Mouse (Mus musculus): Measurements from ENCODE around the gene Atg4d. TPM values are rescaled to one million over a fixed set of nuclear protein-coding genes. Genes with fewer than 3 reads are reported as not detected.
A peak's percentile ranks its signal among the peaks of the same experiment; 100 is the strongest.
"Not testable (repeated sequence)": the region's sequence is repeated elsewhere in the genome, so short reads cannot be mapped to it uniquely, and the experiment has no call there.

Gene Atg4d
- polyA plus RNA-seq, 1 experiment, result 53.1 TPM

DNA sequence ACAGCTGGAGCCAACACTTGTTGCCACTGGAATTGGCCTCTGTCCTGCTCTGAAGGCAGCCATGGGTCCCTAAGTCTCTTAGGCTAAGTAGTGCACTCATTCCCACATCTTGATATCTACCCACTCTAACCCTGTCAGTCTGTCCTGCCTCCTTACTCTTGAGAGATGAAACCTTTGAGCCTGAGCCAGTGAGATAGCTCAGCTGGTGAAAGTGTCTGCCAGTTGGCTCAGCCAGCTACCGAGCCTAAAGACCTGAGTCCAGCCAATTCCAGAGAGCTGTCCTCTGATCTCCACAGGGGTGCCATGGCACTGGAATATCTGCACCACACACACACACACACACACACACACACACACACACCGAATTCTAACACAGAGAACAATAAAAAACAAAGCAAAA is 14.6 kb upstream of the Atg4d start:
- H3K36me3 ChIP-seq (replicated peaks; ENCODE audit: low read length), result no peaks in the 10 kb centered on the region
- H3K4me1 ChIP-seq, result peaks cover 24% of the 10 kb centered on the region
- no peak overlapping the region for H3K4me3 ChIP-seq (replicated peaks)
- H3K9me3 ChIP-seq, result no peaks in the 10 kb centered on the region
- H3K27me3 ChIP-seq (replicated peaks), result peaks cover 76% of the 10 kb centered on the region
- TF ChIP-seq FLI1 (IDR thresholded peaks at IDR 0.05; ENCODE audit: low read length), result no peak
- TF ChIP-seq GATA1 (IDR thresholded peaks at IDR 0.05; ENCODE audit: borderline replicate concordance, low read length), result no peak

DNA sequence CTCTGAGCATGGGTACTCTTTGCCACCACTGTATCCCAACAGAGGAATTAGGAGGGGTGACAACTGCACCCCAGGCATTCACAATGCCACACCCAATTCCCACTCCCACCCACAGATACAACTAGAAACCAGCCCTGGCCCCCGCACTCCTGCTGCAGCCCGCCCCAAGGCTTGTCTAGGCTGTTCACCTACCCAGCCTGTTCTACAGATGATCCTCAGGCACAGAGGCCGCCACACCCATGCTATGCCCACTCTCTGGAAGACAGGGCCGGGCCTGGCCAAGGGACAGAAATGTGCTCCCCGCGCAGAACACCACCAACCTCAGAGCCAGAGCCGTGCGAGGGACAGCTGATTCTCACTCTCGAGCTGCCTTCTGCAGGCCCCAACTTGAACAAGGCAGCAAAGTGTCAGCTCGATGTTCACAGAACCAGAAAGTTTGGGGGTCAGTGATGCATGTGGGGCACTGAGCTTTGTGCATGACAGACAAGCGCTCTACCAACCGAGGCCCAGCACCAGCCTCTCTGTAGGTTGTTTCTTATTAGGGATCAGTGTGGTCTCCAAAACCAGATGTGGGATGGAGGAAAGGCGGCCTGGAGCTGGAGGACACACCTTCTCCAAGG is 13.9 kb upstream of the Atg4d start:
- peaks cover 71% of the 10 kb centered on the region for H3K27me3 ChIP-seq (replicated peaks)
- peaks cover 24% of the 10 kb centered on the region for H3K4me1 ChIP-seq
- no peaks in the 10 kb centered on the region for H3K9me3 ChIP-seq
- TF ChIP-seq GATA1 (IDR thresholded peaks at IDR 0.05; ENCODE audit: borderline replicate concordance, low read length), result no peak
- no peak for TF ChIP-seq FLI1 (IDR thresholded peaks at IDR 0.05; ENCODE audit: low read length)
- H3K4me3 ChIP-seq (replicated peaks), result no peak overlapping the region
- no peaks in the 10 kb centered on the region for H3K36me3 ChIP-seq (replicated peaks; ENCODE audit: low read length)

DNA sequence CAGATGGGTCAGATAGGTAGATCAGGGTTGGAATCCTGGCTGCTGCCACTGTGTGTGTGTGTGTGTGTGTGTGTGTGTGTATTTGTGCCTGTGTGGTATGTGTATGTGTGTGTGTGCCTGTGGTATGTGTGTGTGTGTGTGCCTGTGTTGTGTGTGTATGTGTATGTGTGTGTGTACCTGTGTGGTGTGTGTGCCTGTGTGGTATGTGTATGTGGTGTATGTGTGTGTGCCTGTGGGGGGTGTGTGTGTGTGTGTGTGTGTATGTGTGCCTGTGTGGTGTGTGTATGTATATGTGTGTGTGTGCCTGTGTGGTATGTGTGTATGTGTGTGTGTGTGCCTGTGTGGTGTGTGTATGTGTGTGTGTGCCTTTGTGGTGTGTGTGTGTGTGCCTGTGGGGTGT is 10.4 kb upstream of the Atg4d start:
- peaks cover 22% of the 10 kb centered on the region for H3K4me1 ChIP-seq
- peaks cover 45% of the 10 kb centered on the region for H3K27me3 ChIP-seq (replicated peaks)
- H3K36me3 ChIP-seq (replicated peaks; ENCODE audit: low read length), result no peaks in the 10 kb centered on the region
- H3K9me3 ChIP-seq, result no peaks in the 10 kb centered on the region
- TF ChIP-seq FLI1 (IDR thresholded peaks at IDR 0.05; ENCODE audit: low read length) (no peak), GATA1 (IDR thresholded peaks at IDR 0.05; ENCODE audit: borderline replicate concordance, low read length) (no peak)
- no peak overlapping the region for H3K4me3 ChIP-seq (replicated peaks)

DNA sequence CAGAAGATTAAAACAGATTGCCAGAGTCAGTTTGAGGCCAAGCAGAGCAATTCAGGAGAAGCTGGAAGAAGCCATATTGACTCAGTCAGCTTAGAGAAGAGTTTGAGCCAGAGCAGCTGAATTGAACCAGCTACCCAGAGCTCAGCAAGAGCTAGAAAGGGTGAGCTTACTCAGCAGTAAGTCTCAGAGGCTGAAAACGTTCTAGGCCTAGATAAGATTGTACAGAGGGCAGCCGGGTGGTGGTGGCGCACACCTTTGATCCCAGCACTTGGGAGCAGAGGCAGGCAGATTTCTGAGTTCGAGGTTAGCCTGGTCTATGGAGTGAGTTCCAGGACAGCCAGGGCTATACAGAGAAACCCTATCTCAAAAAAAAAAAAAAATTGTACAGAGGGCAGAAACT is 8.7 kb upstream of the Atg4d start:
- H3K9me3 ChIP-seq; H3K4me3 ChIP-seq (replicated peaks); H3K36me3 ChIP-seq (replicated peaks; ENCODE audit: low read length): not testable (repeated sequence)
- Histone ChIP-seq H3K27me3 (replicated peaks) (peaks cover 30% of the 10 kb centered on the region), H3K4me1 (peaks cover 25% of the 10 kb centered on the region)

DNA sequence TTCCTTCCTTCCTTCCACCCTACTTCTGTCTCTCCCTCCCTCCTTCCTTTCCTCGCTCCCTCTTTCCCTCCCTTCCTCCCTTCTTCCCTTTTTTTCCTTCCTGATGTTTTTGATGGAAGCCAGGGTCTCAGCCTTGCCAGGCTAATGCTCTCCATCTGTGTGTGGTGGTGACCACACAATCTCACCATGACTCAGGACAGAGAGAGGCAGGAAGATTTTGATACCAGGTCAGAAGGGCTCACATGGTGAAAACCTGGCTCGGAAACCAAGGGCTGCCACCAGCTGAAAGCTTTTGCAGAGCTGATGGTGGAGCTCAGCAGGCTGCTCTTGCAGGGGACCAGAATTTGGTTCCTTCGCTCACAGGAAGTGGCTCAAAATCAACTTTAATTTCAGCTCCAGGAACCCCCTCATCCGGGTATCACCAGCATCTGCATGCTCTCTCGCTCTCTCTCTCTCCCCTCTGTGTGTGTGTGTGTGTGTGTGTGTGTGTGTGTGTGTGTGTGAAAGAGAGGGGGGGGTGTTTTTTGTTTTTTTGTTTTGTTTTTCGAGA is 4.5 kb upstream of the Atg4d start:
- peaks cover 43% of the 10 kb centered on the region for H3K4me1 ChIP-seq
- H3K27me3 ChIP-seq (replicated peaks), result peaks cover 3% of the 10 kb centered on the region
- TF ChIP-seq GATA1 (IDR thresholded peaks at IDR 0.05; ENCODE audit: borderline replicate concordance, low read length) (no peak), FLI1 (IDR thresholded peaks at IDR 0.05; ENCODE audit: low read length) (no peak)
- H3K36me3 ChIP-seq (replicated peaks; ENCODE audit: low read length), result no peaks in the 10 kb centered on the region
- no peak overlapping the region for H3K4me3 ChIP-seq (replicated peaks)
- no peaks in the 10 kb centered on the region for H3K9me3 ChIP-seq

DNA sequence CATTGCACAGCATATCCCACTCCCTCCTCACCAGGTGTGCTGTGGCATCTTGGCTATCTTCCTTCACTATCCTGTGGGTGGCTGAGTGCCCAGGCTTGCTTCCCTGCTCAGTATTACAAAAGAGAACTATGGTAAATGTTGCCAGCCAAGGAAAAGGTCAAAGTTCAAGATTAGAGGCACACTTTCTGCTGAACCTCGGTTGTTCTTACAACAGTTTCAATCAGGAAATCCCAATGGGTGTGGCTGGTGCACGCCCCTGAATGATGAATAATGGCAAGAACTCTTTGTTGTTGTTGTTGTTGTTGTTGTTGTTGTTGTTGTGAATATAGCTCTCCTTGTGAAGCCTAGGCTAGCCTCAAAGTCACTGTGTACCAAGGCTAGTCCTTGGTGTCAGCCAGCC is 3.3 kb upstream of the Atg4d start:
- Histone ChIP-seq H3K36me3 (replicated peaks; ENCODE audit: low read length) (peaks cover 5% of the 10 kb centered on the region), H3K4me3 (replicated peaks) (peak overlapping the region; percentile 34), H3K4me1 (peaks cover 56% of the 10 kb centered on the region), H3K27me3 (replicated peaks) (peaks cover 3% of the 10 kb centered on the region), H3K9me3 (no peaks in the 10 kb centered on the region)
- TF ChIP-seq FLI1 (IDR thresholded peaks at IDR 0.05; ENCODE audit: low read length), result no peak
- TF ChIP-seq GATA1 (IDR thresholded peaks at IDR 0.05; ENCODE audit: borderline replicate concordance, low read length), result no peak

DNA sequence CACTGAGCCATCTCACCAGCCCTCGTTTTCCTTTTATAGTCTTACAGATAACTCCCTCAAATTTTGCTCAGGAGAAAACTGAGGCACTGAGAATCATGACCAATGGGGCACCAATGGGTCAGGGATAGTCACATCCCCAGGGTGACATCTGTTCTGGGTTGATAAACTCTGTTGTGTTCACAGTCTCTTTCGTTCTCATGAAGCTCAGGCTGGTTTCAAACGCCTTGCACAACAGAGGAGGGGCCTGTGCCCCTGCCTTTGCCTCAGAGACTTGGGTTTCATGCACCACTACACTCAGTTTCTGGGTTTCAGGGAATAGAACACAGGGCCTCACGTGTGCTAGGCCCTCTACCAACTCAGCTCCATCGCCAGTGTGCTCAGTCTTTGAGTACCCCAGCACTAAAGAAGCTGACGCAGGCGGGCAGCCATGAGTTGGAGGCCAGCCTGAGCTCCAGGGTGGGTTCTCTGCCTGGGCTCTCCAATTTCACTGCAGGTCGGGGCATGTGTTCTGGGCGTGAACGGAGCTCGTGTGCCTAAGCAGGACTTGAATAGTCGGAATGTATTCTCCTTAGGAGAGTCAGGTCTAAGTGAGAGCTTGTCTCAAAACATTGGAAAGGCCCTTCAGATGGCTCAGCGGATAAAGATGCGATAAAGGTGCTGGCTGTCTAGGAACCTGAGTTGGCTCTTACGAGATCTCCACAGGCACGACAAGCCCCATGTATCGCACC is 657 bp upstream of the Atg4d start:
- peak overlapping the region; percentile 98 for H3K4me3 ChIP-seq (replicated peaks)
- H3K4me1 ChIP-seq, result peaks cover 66% of the 10 kb centered on the region
- TF ChIP-seq GATA1 (IDR thresholded peaks at IDR 0.05; ENCODE audit: borderline replicate concordance, low read length) (no peak), FLI1 (IDR thresholded peaks at IDR 0.05; ENCODE audit: low read length) (no peak)

DNA sequence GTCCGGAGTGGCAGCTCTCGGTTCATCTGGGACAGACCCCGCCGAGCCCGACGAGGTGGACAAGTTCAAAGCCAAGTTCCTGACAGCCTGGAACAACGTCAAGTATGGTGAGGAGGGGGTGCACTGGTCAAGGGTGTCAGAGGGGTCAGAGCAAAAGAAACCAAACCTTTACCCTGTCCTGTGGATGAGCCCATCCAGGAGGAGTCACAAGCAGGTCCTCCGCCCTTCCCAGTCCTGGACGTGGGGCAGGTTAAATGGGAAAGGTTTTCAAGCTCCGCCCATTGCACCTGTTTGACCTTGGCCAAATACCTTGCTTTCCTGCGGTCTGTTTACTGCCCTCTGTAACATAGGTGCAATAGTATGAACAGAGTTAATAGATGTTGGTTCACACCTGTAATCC is 518 bp downstream of the Atg4d start:
- Histone ChIP-seq H3K4me3 (replicated peaks) (peak overlapping the region; percentile 98), H3K27me3 (replicated peaks) (no peaks in the 10 kb centered on the region), H3K36me3 (replicated peaks; ENCODE audit: low read length) (peaks cover 41% of the 10 kb centered on the region), H3K4me1 (peaks cover 64% of the 10 kb centered on the region), H3K9me3 (no peaks in the 10 kb centered on the region)
- TF ChIP-seq GATA1 (IDR thresholded peaks at IDR 0.05; ENCODE audit: borderline replicate concordance, low read length) (no peak), FLI1 (IDR thresholded peaks at IDR 0.05; ENCODE audit: low read length) (no peak)

More for the DNA sequence above, 657 bp upstream of the Atg4d start:
- H3K27me3 ChIP-seq (replicated peaks), result no peaks in the 10 kb centered on the region
- H3K36me3 ChIP-seq (replicated peaks; ENCODE audit: low read length), result peaks cover 30% of the 10 kb centered on the region
- H3K9me3 ChIP-seq, result no peaks in the 10 kb centered on the region

DNA sequence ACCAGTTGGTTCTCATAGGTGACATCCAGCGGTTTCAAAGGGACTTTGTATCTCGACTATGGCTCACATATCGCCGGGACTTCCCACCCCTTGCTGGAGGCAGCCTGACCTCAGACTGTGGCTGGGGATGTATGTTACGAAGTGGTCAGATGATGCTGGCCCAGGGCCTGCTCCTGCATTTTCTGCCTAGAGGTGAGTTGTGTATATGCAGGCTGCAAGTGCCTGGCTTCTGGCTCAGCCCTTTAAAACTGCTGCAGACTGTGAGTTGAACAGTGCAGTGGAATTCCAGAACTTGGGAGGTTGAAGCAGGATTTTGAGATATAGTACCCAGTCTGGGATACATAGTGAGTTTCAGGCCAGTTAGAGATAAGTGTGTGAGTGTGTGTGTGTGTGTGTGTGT is 1.8 kb downstream of the Atg4d start:
- TF ChIP-seq FLI1 (IDR thresholded peaks at IDR 0.05; ENCODE audit: low read length), result no peak
- TF ChIP-seq GATA1 (IDR thresholded peaks at IDR 0.05; ENCODE audit: borderline replicate concordance, low read length), result no peak
- H3K27me3 ChIP-seq (replicated peaks), result no peaks in the 10 kb centered on the region
- no peaks in the 10 kb centered on the region for H3K9me3 ChIP-seq
- peaks cover 54% of the 10 kb centered on the region for H3K36me3 ChIP-seq (replicated peaks; ENCODE audit: low read length)
- peak overlapping the region; percentile 98 for H3K4me3 ChIP-seq (replicated peaks)
- H3K4me1 ChIP-seq, result peaks cover 69% of the 10 kb centered on the region

DNA sequence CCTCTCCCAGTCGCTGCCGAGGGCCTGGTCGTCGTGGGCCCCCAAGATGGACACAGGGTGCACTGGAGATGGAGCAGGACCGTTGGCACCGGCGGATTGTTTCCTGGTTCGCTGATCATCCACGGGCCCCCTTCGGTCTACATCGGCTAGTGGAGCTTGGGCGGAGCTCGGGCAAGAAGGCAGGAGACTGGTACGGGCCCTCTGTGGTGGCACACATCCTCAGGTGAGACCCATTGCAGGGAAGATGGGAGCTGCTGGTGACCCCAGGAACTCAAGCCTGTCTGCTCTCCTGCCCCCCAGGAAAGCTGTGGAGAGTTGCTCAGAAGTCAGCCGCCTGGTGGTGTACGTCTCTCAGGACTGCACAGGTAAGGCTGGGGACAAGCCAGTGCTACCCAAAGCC is 3.2 kb downstream of the Atg4d start:
- Histone ChIP-seq H3K4me1 (peaks cover 81% of the 10 kb centered on the region), H3K4me3 (replicated peaks) (no peak overlapping the region)
- TF ChIP-seq GATA1 (IDR thresholded peaks at IDR 0.05; ENCODE audit: borderline replicate concordance, low read length) (no peak), FLI1 (IDR thresholded peaks at IDR 0.05; ENCODE audit: low read length) (no peak)

DNA sequence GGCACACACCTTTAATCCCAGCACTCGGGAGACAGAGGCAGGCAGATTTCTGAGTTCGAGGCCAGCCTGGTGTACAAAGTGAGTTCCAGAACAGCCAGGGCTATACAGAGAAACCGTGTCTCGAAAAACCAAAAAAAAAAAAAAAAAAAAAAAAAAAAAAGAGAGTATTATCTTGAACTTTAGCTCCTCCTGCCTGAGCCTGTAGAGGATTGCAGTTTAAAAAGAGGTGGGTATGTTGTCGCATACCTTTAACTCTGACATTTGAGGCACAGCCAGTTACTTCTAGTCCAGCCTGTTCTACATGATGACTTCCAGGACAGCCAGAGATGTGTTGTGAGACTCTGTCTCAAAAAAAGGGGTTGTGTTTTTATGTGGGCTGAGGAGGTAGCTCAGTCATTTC is 4.5 kb downstream of the Atg4d start:
- not testable (repeated sequence) for H3K9me3 ChIP-seq; H3K4me3 ChIP-seq (replicated peaks); H3K27me3 ChIP-seq (replicated peaks)
- Histone ChIP-seq H3K36me3 (replicated peaks; ENCODE audit: low read length) (peaks cover 81% of the 10 kb centered on the region), H3K4me1 (peaks cover 85% of the 10 kb centered on the region)

More for the DNA sequence above, 3.2 kb downstream of the Atg4d start:
- H3K9me3 ChIP-seq, result no peaks in the 10 kb centered on the region
- no peaks in the 10 kb centered on the region for H3K27me3 ChIP-seq (replicated peaks)
- H3K36me3 ChIP-seq (replicated peaks; ENCODE audit: low read length), result peaks cover 68% of the 10 kb centered on the region
